In the genomic region with DNA sequence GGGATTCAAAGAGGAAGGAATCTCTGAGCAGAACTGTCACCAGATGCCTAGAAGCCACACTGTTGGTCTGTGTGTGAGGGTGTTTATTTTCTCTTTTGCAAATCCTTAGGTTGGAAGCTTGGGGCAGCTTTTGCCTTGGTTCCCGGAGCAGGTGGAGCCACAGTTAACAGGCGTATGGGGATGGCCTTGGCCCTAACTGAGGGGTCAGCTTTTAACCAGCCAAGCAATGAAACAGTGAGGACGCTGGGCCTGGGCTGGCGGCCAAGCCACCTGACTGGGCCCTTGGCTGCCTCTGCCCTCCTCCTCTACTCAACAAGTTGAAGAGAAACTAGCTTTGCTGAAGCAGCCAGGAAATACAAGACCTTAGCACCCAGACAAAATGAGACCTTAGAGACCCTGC, we compare ENCODE assay signal across 8 mouse cellular contexts. TPM values are rescaled to one million over a fixed set of nuclear protein-coding genes. Genes with fewer than 3 reads are reported as not detected.
DNase-seq lines count a peak whose midpoint lies in the region; ATAC-seq and TF ChIP-seq lines count a peak whose summit lies in the region.

Gene Klhdc7a, minus strand, starts transcription at position 105 of the 400 bp plus-strand sequence.

- ATAC-seq in neural tube, embryonic 14.5 days (ENCODE audit: low read depth): peak; percentile 24; the same call in 1 of the 2 replicates
- ATAC-seq in neural tube, embryonic 15.5 days (ENCODE audit: low FRiP score): no peak
- ATAC-seq in forebrain, embryonic 15.5 days (replicated peaks): no peak
- peak; percentile 68 for ATAC-seq in lung, embryonic 14.5 days (ENCODE audit: insufficient read depth)

- H3K4me1 ChIP-seq in neural tube, embryonic 14.5 days (ENCODE audit: control insufficient read depth, insufficient read depth, low read length): no peaks in the 10 kb centered on the region
- H3K4me1 ChIP-seq in neural tube, embryonic 15.5 days: peaks cover 13% of the 10 kb centered on the region
- no peaks in the 10 kb centered on the region for H3K4me1 ChIP-seq in forebrain, embryonic 15.5 days
- no peaks in the 10 kb centered on the region for H3K4me1 ChIP-seq in lung, embryonic 14.5 days (ENCODE audit: insufficient read depth)
- H3K4me1 ChIP-seq in testis, adult 2 months (ENCODE audit: control insufficient read depth, insufficient read depth, low read length): peaks cover 8% of the 10 kb centered on the region

- H3K9ac ChIP-seq in neural tube, embryonic 14.5 days (replicated peaks; ENCODE audit: low read depth, low read length): no peak within 1 kb of the TSS
- no peak within 1 kb of the TSS for H3K9ac ChIP-seq in neural tube, embryonic 15.5 days (replicated peaks)
- no peak within 1 kb of the TSS for H3K9ac ChIP-seq in forebrain, embryonic 15.5 days (replicated peaks)
- H3K9ac ChIP-seq in lung, embryonic 14.5 days: no peak within 1 kb of the TSS

- WGBS in neural tube, embryonic 14.5 days: 24% methylated on average over 4 of the region's 4 CpGs
- WGBS in neural tube, embryonic 15.5 days: 39% methylated on average over 4 of the region's 4 CpGs
- 40% methylated on average over 4 of the region's 4 CpGs for WGBS in forebrain, embryonic 15.5 days
- WGBS in lung, embryonic 14.5 days: 14% methylated on average over 4 of the region's 4 CpGs

- H3K4me2 ChIP-seq in neural tube, embryonic 14.5 days (ENCODE audit: low read depth, low read length): no peak within 1 kb of the TSS
- H3K4me2 ChIP-seq in neural tube, embryonic 15.5 days: no peak within 1 kb of the TSS
- no peak within 1 kb of the TSS for H3K4me2 ChIP-seq in forebrain, embryonic 15.5 days (replicated peaks)
- peak within 1 kb of the TSS; percentile 36 for H3K4me2 ChIP-seq in lung, embryonic 14.5 days

- H3K27ac ChIP-seq in neural tube, embryonic 14.5 days (ENCODE audit: low read depth, low read length): no peak within 1 kb of the TSS
- no peak within 1 kb of the TSS; the same call in 1 of the 2 replicates for H3K27ac ChIP-seq in neural tube, embryonic 15.5 days (replicated peaks)
- H3K27ac ChIP-seq in forebrain, embryonic 15.5 days (replicated peaks): peak within 1 kb of the TSS; percentile 42; the same call in 1 of the 2 replicates
- H3K27ac ChIP-seq in lung, embryonic 14.5 days (ENCODE audit: low read depth): peak within 1 kb of the TSS; percentile 70
- peak within 1 kb of the TSS; percentile 69 for H3K27ac ChIP-seq in testis, adult 2 months (ENCODE audit: control insufficient read depth, insufficient read depth, low read depth, low read length)

- DNase-seq in heart, postnatal 4 days: peak; percentile 82
- DNase-seq in layer of hippocampus, postnatal 10 days (ENCODE audit: low spot score in 2 of 2): peak; percentile 66 to 77
- peak; percentile 66 for DNase-seq in lung, embryonic 14.5 days
- DNase-seq in embryo, embryonic 11 days: no peak

- no peak for TF ChIP-seq CTCF in lung, embryonic 14.5 days (IDR thresholded peaks at IDR 0.05; ENCODE audit: low read depth)
- no peak for TF ChIP-seq CTCF in testis, adult 2 months (IDR thresholded peaks at IDR 0.05; ENCODE audit: control insufficient read depth, insufficient read depth, insufficient replicate concordance, low read depth, low read length)

- TF ChIP-seq POLR2A in testis, adult 2 months (IDR thresholded peaks at IDR 0.05; ENCODE audit: control insufficient read depth, low read depth, low read length): no peak

- H3K9me3 ChIP-seq in neural tube, embryonic 14.5 days (ENCODE audit: control insufficient read depth, low read length): no peaks in the 10 kb centered on the region
- H3K9me3 ChIP-seq in neural tube, embryonic 15.5 days (replicated peaks): no peaks in the 10 kb centered on the region
- H3K9me3 ChIP-seq in forebrain, embryonic 15.5 days: no peaks in the 10 kb centered on the region
- no peaks in the 10 kb centered on the region for H3K9me3 ChIP-seq in lung, embryonic 14.5 days (ENCODE audit: low read depth, low read length)

- H3K36me3 ChIP-seq in neural tube, embryonic 14.5 days (ENCODE audit: control insufficient read depth, insufficient read depth, low read length): no peaks in the 10 kb centered on the region
- no peaks in the 10 kb centered on the region for H3K36me3 ChIP-seq in neural tube, embryonic 15.5 days
- H3K36me3 ChIP-seq in forebrain, embryonic 15.5 days: no peaks in the 10 kb centered on the region
- no peaks in the 10 kb centered on the region for H3K36me3 ChIP-seq in lung, embryonic 14.5 days (ENCODE audit: insufficient read depth)
- H3K36me3 ChIP-seq in testis, adult 2 months (ENCODE audit: control insufficient read depth, insufficient read depth, low read length): no peaks in the 10 kb centered on the region

- H3K4me3 ChIP-seq in neural tube, embryonic 14.5 days (ENCODE audit: low read depth, low read length): no peak within 1 kb of the TSS
- no peak within 1 kb of the TSS for H3K4me3 ChIP-seq in neural tube, embryonic 15.5 days (replicated peaks)
- H3K4me3 ChIP-seq in forebrain, embryonic 15.5 days: no peak within 1 kb of the TSS
- H3K4me3 ChIP-seq in lung, embryonic 14.5 days (ENCODE audit: low read depth, low read length): no peak within 1 kb of the TSS
- peak within 1 kb of the TSS; percentile 5; the same call in 1 of the 2 replicates for H3K4me3 ChIP-seq in testis, adult 2 months (ENCODE audit: control insufficient read depth, low read depth, low read length)

- H3K27me3 ChIP-seq in neural tube, embryonic 14.5 days (ENCODE audit: control insufficient read depth, insufficient read depth, low read length): no peaks in the 10 kb centered on the region
- H3K27me3 ChIP-seq in neural tube, embryonic 15.5 days (replicated peaks): no peaks in the 10 kb centered on the region; the same call in 1 of the 2 replicates
- H3K27me3 ChIP-seq in forebrain, embryonic 15.5 days: no peaks in the 10 kb centered on the region
- no peaks in the 10 kb centered on the region for H3K27me3 ChIP-seq in lung, embryonic 14.5 days (ENCODE audit: insufficient read depth, low read length)
- H3K27me3 ChIP-seq in testis, adult 2 months (ENCODE audit: control insufficient read depth, insufficient read depth, low read length): no peaks in the 10 kb centered on the region

RNA-seq across cellular contexts. Expression of gene Klhdc7a, which starts in this region (rescaled TPM):
- polyA plus RNA-seq in neural tube, embryonic 14.5 days (2014; fragmentation: Nextera tagmentation; extraction: Ambion mirVana): 0.03 and 0.23 TPM in 2 replicates
- polyA plus RNA-seq in neural tube, embryonic 15.5 days (2015; fragmentation: Nextera tagmentation; extraction: Ambion mirVana): 0.08 and 0.80 TPM in 2 replicates
- polyA plus RNA-seq in forebrain, embryonic 15.5 days (2015; fragmentation: Nextera tagmentation; extraction: Ambion mirVana): 0.28 and 0.33 TPM in 2 replicates
- total RNA-seq in heart, postnatal 4 days (2021): under 1 TPM; 0.45 to 0.97 TPM
- total RNA-seq in layer of hippocampus, postnatal 10 days (2021): 1 to 10 TPM; 1.1 to 1.4 TPM
- 0.47 and 0.53 TPM in 2 replicates for polyA plus RNA-seq in lung, embryonic 14.5 days (2014; fragmentation: Nextera tagmentation; extraction: Ambion mirVana)
- polyA plus RNA-seq in testis, adult 2 months (2012; rRNA removed): 0.66 and 0.70 TPM in 2 replicates

Comparison
In these comparisons a context has a peak if more than half of its experiments do, and no peak if none do; other contexts are left out.
1. Peak in ATAC-seq in neural tube, embryonic 14.5 days; RNA of the gene not detected or under 1 TPM.
2. Peak in DNase-seq in heart, postnatal 4 days; RNA of the gene not detected or under 1 TPM.
3. Peak in DNase-seq, ATAC-seq, H3K27ac ChIP-seq and H3K4me2 ChIP-seq in lung, embryonic 14.5 days; RNA of the gene not detected or under 1 TPM.
4. H3K27ac ChIP-seq: peak in forebrain, embryonic 15.5 days (single experiment) and testis, adult 2 months (single experiment); none in neural tube, embryonic 14.5 days (single experiment) and neural tube, embryonic 15.5 days (single experiment).